Mouse (Mus musculus) stomach, embryonic 14.5 days (tissue): ENCODE measurements at regions not wholly inside any gene's neighbourhood (a gene's known extent, or its start where the extent isn't known, plus 50 kb on each side); places are given as distances from the start of the nearest gene placed in this dataset.

ENCODE experiments used
- ATAC-seq: fragments of 200-750 bp; cut with Nextera tagmentation; 2 replicates; pipeline ENCODE4 v1.8.0; 2017; ENCODE audit warnings: low read depth, moderate TSS enrichment; ENCODE audit not compliant: insufficient number of reproducible peaks, insufficient read depth, low FRiP score
- H3K27ac ChIP-seq: fragments of 300-500 bp; sonication (generic); 2 replicates; pipeline ENCODE4 v1.5.1; 2014; ENCODE audit warnings: mild to moderate bottlenecking, low read length, moderate library complexity, mixed read lengths
- H3K27me3 ChIP-seq: fragments of 300-500 bp; sonication (generic); 2 replicates; pipeline ENCODE4 v1.6.1; 2014; ENCODE audit warnings: low read length, control low read depth, mixed read lengths; ENCODE audit not compliant: control insufficient read depth, insufficient read depth
- H3K36me3 ChIP-seq: fragments of 300-500 bp; sonication (generic); 2 replicates; pipeline ENCODE4 v1.6.1; 2014; ENCODE audit warnings: mild to moderate bottlenecking, control low read depth, low read length, moderate library complexity, mixed read lengths; ENCODE audit not compliant: control insufficient read depth, insufficient read depth
- H3K4me1 ChIP-seq: fragments of 300-500 bp; sonication (generic); 2 replicates; pipeline ENCODE4 v1.6.1; 2014; ENCODE audit warnings: low read length, control low read depth, mixed read lengths; ENCODE audit not compliant: control insufficient read depth, insufficient read depth
- H3K4me2 ChIP-seq: fragments of 300-500 bp; sonication (generic); replicated peaks from 2 replicates; pipeline ENCODE4 v1.6.1; 2014; ENCODE audit warnings: low read depth, low read length, control low read depth
- H3K4me3 ChIP-seq: fragments of 300-500 bp; sonication (generic); 2 replicates; pipeline ENCODE4 v1.5.1; 2014; ENCODE audit warnings: low read depth, low read length, control low read depth
- H3K9ac ChIP-seq: fragments of 300-500 bp; sonication (generic); replicated peaks from 2 replicates; pipeline ENCODE4 v1.6.1; 2014; ENCODE audit warnings: low read depth, mild to moderate bottlenecking, control low read depth, low read length, moderate library complexity, mixed read lengths
- H3K9me3 ChIP-seq: fragments of 300-500 bp; sonication (generic); 2 replicates; pipeline ENCODE4 v1.6.1; 2016; ENCODE audit warnings: low read depth, low read length, control low read depth; ENCODE audit not compliant: control insufficient read depth
- WGBS: fragments of 180-500 bp; shearing (Covaris S2); extraction: QIAGEN DNeasy Blood & Tissue Kit; methylation state at CpG from one replicate; pipeline ENCODE4 v1.1.7; 2014; 5-methylcytosine and 5-hydroxymethylcytosine counted together

GRCm38 (mm10) chr13:117114797-117115196, 89.5 kb upstream of the Parp8 start:
- no peak overlapping the region for H3K4me3 ChIP-seq
- no peak for ATAC-seq
- no peak overlapping the region for H3K9ac ChIP-seq
- H3K4me2 ChIP-seq = no peak overlapping the region
- no peaks in the 10 kb centered on the region for H3K9me3 ChIP-seq
- H3K36me3 ChIP-seq = no peaks in the 10 kb centered on the region
- 78% methylated on average over 5 of the region's 5 CpGs for WGBS
- H3K27ac ChIP-seq = no peak overlapping the region
- H3K4me1 ChIP-seq = no peaks in the 10 kb centered on the region
- no peaks in the 10 kb centered on the region for H3K27me3 ChIP-seq

GRCm38 (mm10) chr13:117112424-117112823, 87.1 kb upstream of the Parp8 start:
- H3K4me2 ChIP-seq = no peak overlapping the region
- no peak for ATAC-seq
- WGBS = 82% methylated on average over 1 of the region's 1 CpGs
- no peaks in the 10 kb centered on the region for H3K36me3 ChIP-seq
- H3K4me1 ChIP-seq = no peaks in the 10 kb centered on the region
- H3K4me3 ChIP-seq = no peak overlapping the region
- no peaks in the 10 kb centered on the region for H3K27me3 ChIP-seq
- H3K9me3 ChIP-seq = no peaks in the 10 kb centered on the region
- H3K27ac ChIP-seq = no peak overlapping the region
- H3K9ac ChIP-seq = no peak overlapping the region

DNA sequence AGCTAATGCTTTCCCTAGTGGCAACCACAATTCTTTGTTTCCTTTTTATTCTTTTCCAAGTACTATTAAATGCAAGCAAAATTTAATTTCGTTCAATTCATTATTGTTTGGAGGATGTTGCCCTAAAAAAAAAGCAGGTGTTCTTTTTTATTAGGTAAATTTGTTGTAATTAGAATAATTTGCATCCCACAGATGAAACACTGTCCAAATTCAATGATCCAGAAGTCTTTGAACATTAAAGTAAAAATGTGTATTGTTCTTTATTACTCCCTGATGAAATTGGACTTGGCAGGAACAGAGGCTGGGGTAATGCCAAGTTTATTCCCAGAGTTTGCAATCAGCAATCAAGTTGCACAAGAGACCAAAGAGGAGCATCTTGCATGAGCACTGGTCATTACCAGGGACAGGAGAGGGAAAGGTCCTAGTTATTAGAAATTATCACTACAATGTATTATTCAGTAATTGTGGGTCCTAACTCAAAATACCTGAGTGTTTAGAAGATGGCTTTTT, 79.9 kb upstream of the Parp8 start:
- no peaks in the 10 kb centered on the region for H3K36me3 ChIP-seq
- no peak overlapping the region for H3K4me3 ChIP-seq
- no peaks in the 10 kb centered on the region for H3K4me1 ChIP-seq
- no peak overlapping the region for H3K4me2 ChIP-seq
- WGBS = 73% methylated on average over 1 of the region's 1 CpGs
- ATAC-seq = no peak
- H3K27ac ChIP-seq = no peak overlapping the region
- H3K27me3 ChIP-seq = no peaks in the 10 kb centered on the region
- no peaks in the 10 kb centered on the region for H3K9me3 ChIP-seq
- H3K9ac ChIP-seq = no peak overlapping the region

- no peaks in the 10 kb centered on the region for H3K9me3 ChIP-seq
- no peaks in the 10 kb centered on the region for H3K36me3 ChIP-seq
- H3K4me1 ChIP-seq = no peaks in the 10 kb centered on the region
- no peak overlapping the region for H3K4me2 ChIP-seq
- H3K9ac ChIP-seq = no peak overlapping the region
- no peak for ATAC-seq
- no peaks in the 10 kb centered on the region for H3K27me3 ChIP-seq
- H3K27ac ChIP-seq = no peak overlapping the region
- H3K4me3 ChIP-seq = no peak overlapping the region
- WGBS = 77% methylated on average over 1 of the region's 1 CpGs
Observed at GRCm38 (mm10) chr13:117094773-117095172, 69.4 kb upstream of the Parp8 start.

DNA sequence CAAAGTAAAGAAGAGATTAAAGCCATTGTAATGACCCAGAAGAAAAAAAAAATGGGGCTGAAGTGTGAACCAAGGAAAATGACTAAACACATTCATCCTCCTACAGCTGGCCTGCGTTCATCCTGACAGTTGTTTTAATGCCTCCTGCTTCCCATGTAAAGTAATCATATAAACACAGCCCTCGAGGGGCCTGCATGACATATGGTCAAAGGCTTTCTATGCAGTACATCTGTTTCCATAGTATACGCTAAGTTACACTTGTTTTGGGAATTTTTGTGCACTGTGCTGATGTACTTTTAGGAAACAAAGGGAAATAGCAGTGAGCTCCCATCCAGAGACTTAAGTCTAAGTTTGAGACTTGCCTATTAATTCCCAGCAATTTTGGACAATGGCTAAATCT, 63.3 kb upstream of the Parp8 start:
- ATAC-seq = peak; percentile 91; the same call in 1 of the 2 replicates
- no peak overlapping the region for H3K4me3 ChIP-seq
- WGBS = 28% methylated on average over 3 of the region's 3 CpGs
- H3K4me1 ChIP-seq = no peaks in the 10 kb centered on the region
- H3K27me3 ChIP-seq = no peaks in the 10 kb centered on the region
- no peak overlapping the region for H3K27ac ChIP-seq
- no peaks in the 10 kb centered on the region for H3K9me3 ChIP-seq
- H3K4me2 ChIP-seq = no peak overlapping the region
- H3K36me3 ChIP-seq = no peaks in the 10 kb centered on the region
- H3K9ac ChIP-seq = no peak overlapping the region

DNA sequence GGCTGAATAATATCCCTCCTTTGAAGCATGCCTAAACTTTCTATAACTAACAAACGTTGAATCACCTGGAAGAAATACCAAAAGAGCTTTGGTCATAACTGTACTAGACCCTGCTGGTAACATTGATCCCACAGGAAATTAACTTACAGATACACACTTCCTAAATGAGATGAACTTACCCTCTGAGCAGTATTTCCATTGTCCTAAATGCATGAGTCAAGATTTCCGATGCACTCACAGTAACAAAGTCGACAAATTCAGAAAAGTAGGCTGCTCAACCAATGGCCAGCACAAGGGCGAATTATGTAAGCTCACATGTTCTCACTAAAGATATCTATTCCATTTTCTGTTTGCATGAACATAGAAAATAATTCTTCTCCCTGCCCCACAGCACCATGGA, 57.4 kb upstream of the Parp8 start:
- no peak overlapping the region for H3K9ac ChIP-seq
- no peaks in the 10 kb centered on the region for H3K36me3 ChIP-seq
- H3K4me3 ChIP-seq = no peak overlapping the region
- no peaks in the 10 kb centered on the region for H3K9me3 ChIP-seq
- no peaks in the 10 kb centered on the region for H3K4me1 ChIP-seq
- ATAC-seq = no peak
- H3K27me3 ChIP-seq = no peaks in the 10 kb centered on the region
- no peak overlapping the region for H3K4me2 ChIP-seq
- H3K27ac ChIP-seq = no peak overlapping the region
- 77% methylated on average over 4 of the region's 4 CpGs for WGBS

GRCm38 (mm10) chr13:117079316-117079715, 54.0 kb upstream of the Parp8 start:
- no peak for ATAC-seq
- Histone ChIP-seq H3K9me3 (no peaks in the 10 kb centered on the region), H3K4me2 (no peak overlapping the region), H3K9ac (no peak overlapping the region), H3K27me3 (no peaks in the 10 kb centered on the region), H3K4me1 (no peaks in the 10 kb centered on the region), H3K36me3 (no peaks in the 10 kb centered on the region), H3K4me3 (no peak overlapping the region), H3K27ac (no peak overlapping the region)
- WGBS = 64% methylated on average over 1 of the region's 1 CpGs
